In the genomic region with DNA sequence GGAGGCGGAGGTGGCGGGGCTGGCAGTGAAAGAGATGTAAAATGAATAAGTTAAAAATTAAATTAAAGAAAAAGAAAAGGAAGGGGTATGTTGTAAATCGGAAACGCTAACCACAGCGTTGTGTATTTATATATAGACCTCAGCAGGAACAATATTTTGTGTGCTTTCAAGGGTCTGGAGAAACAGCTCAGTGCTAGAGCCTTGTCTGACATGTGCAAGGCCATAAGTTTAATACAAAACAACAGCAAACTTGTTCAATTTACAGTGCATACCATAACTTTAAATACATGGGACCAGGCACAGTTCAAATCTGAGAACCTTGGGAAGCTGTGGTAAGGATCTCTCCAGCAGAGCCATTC, we compare ENCODE assay signal across 8 mouse cellular contexts. TPM values are rescaled to one million over a fixed set of nuclear protein-coding genes. Genes with fewer than 3 reads are reported as not detected.
A peak's percentile ranks its signal among the peaks of the same experiment; 100 is the strongest.
DNase-seq lines count a peak whose midpoint lies in the region; ATAC-seq and TF ChIP-seq lines count a peak whose summit lies in the region.

No protein-coding gene starts in this region.

- H3K27me3 ChIP-seq in heart, embryonic 15.5 days, result no peaks in the 10 kb centered on the region
- no peaks in the 10 kb centered on the region for H3K27me3 ChIP-seq in G1E (ENCODE audit: insufficient read depth, low read length)
- no peaks in the 10 kb centered on the region for H3K27me3 ChIP-seq in forebrain, embryonic 16.5 days (replicated peaks; ENCODE audit: control insufficient read depth, insufficient read depth, low read length)
- no peaks in the 10 kb centered on the region for H3K27me3 ChIP-seq in midbrain, embryonic 10.5 days (ENCODE audit: low read depth, poor library complexity, severe bottlenecking)

- H3K4me1 ChIP-seq in heart, embryonic 15.5 days (replicated peaks), result peaks cover 23% of the 10 kb centered on the region
- H3K4me1 ChIP-seq in G1E (ENCODE audit: insufficient read depth, low read depth, low read length), result peaks cover 46% of the 10 kb centered on the region
- peaks cover 17% of the 10 kb centered on the region for H3K4me1 ChIP-seq in forebrain, embryonic 16.5 days (replicated peaks; ENCODE audit: control insufficient read depth, insufficient read depth, low read length)
- H3K4me1 ChIP-seq in midbrain, embryonic 10.5 days, result peaks cover 20% of the 10 kb centered on the region

- ATAC-seq in heart, embryonic 15.5 days (replicated peaks; ENCODE audit: insufficient number of reproducible peaks, insufficient read depth, low FRiP score, low read depth), result no peak
- no peak for ATAC-seq in G1E (ENCODE audit: extremely low read depth, insufficient number of reproducible peaks, low FRiP score, poor library complexity, severe bottlenecking)
- ATAC-seq in forebrain, embryonic 16.5 days, result 0 out of 2 replicates have a peak, but pooled peaks have one; percentile 21

- H3K4me3 ChIP-seq in heart, embryonic 15.5 days, result peak overlapping the region; percentile 78
- H3K4me3 ChIP-seq in G1E (ENCODE audit: low read depth, low read length), result peak overlapping the region; percentile 92; the same call in 1 of the 2 replicates
- H3K4me3 ChIP-seq in forebrain, embryonic 16.5 days (replicated peaks; ENCODE audit: low read length), result peak overlapping the region; percentile 81
- H3K4me3 ChIP-seq in midbrain, embryonic 10.5 days, result peak overlapping the region; percentile 90

- peak overlapping the region; percentile 76; the same call in 1 of the 2 replicates for H3K9ac ChIP-seq in heart, embryonic 15.5 days
- peak overlapping the region; percentile 65 for H3K9ac ChIP-seq in forebrain, embryonic 16.5 days (replicated peaks; ENCODE audit: low read depth, low read length)

- no peaks in the 10 kb centered on the region for H3K9me3 ChIP-seq in heart, embryonic 15.5 days (replicated peaks)
- no peaks in the 10 kb centered on the region for H3K9me3 ChIP-seq in G1E (replicated peaks)
- H3K9me3 ChIP-seq in forebrain, embryonic 16.5 days (ENCODE audit: control insufficient read depth, low read length), result no peaks in the 10 kb centered on the region
- no peaks in the 10 kb centered on the region for H3K9me3 ChIP-seq in midbrain, embryonic 10.5 days (replicated peaks)

- H3K4me2 ChIP-seq in heart, embryonic 15.5 days, result peak overlapping the region; percentile 74
- H3K4me2 ChIP-seq in forebrain, embryonic 16.5 days (ENCODE audit: low read length), result peak overlapping the region; percentile 89

- TF ChIP-seq CTCF in G1E (IDR thresholded peaks at IDR 0.05; ENCODE audit: low read depth, low read length), result no peak

- no peak for DNase-seq in heart, adult 18-20 months
- no peak for DNase-seq in G1E (ENCODE audit: low spot score)
- no peak for DNase-seq in midbrain, embryonic 10.5 days (ENCODE audit: low spot score)
- no peak for DNase-seq in frontal cortex, postnatal 14 days (ENCODE audit: low spot score in 2 of 2)
- DNase-seq in urinary bladder, adult 2 months (ENCODE audit: low spot score), result no peak
- no peak for DNase-seq in retina, embryonic 14.5 days (ENCODE audit: low spot score)

- H3K36me3 ChIP-seq in heart, embryonic 15.5 days, result peaks cover 12% of the 10 kb centered on the region
- H3K36me3 ChIP-seq in G1E (replicated peaks), result peaks cover 31% of the 10 kb centered on the region
- peaks cover 15% of the 10 kb centered on the region for H3K36me3 ChIP-seq in forebrain, embryonic 16.5 days (ENCODE audit: control insufficient read depth, insufficient read depth)
- peaks cover 28% of the 10 kb centered on the region for H3K36me3 ChIP-seq in midbrain, embryonic 10.5 days

- H3K27ac ChIP-seq in heart, embryonic 15.5 days, result peak overlapping the region; percentile 58
- no peak overlapping the region for H3K27ac ChIP-seq in forebrain, embryonic 16.5 days (ENCODE audit: low read length)
- H3K27ac ChIP-seq in midbrain, embryonic 10.5 days (replicated peaks), result peak overlapping the region; percentile 87

- WGBS in heart, embryonic 15.5 days, result 2% methylated on average over 5 of the region's 5 CpGs
- WGBS in forebrain, embryonic 16.5 days, result 2% methylated on average over 5 of the region's 5 CpGs
- 2% methylated on average over 5 of the region's 5 CpGs for WGBS in midbrain, embryonic 10.5 days

RNA-seq across cellular contexts. Expression of gene Med18, which starts 0.5 kb away (rescaled TPM):
- polyA plus RNA-seq in heart, embryonic 15.5 days (2015; fragmentation: Nextera tagmentation; extraction: Ambion mirVana), result 12.5 and 13.8 TPM in 2 replicates
- total RNA-seq in heart, adult 18-20 months (2021), result 1 to 10 TPM; 4.1 to 4.5 TPM
- total RNA-seq in G1E (2014; fragmentation: Nextera tagmentation) (20.5 and 21.2 TPM in 2 replicates), G1E (2017) (20.9 and 22.2 TPM in 2 replicates)
- 7.8 and 8.1 TPM in 2 replicates for polyA plus RNA-seq in G1E (2012)
- 20.4 and 23.5 TPM in 2 replicates for polyA plus RNA-seq in forebrain, embryonic 16.5 days (2015; fragmentation: Nextera tagmentation; extraction: Ambion mirVana)
- 32.6 and 35.3 TPM in 2 replicates for polyA plus RNA-seq in midbrain, embryonic 10.5 days (2016; fragmentation: Nextera tagmentation; extraction: Ambion mirVana)
- 5.6 and 7.5 TPM in 2 replicates for polyA plus RNA-seq in urinary bladder, adult 2 months (2012; rRNA removed)

RNA-seq across cellular contexts. Expression of gene Phactr4, which starts 41.9 kb away (rescaled TPM):
- 14.8 and 17.1 TPM in 2 replicates for polyA plus RNA-seq in heart, embryonic 15.5 days (2015; fragmentation: Nextera tagmentation; extraction: Ambion mirVana)
- total RNA-seq in heart, adult 18-20 months (2021), result 10 to 100 TPM; 17.6 to 20.1 TPM
- total RNA-seq in G1E (2014; fragmentation: Nextera tagmentation) (72.5 and 86.2 TPM in 2 replicates), G1E (2017) (5.5 and 7.7 TPM in 2 replicates)
- polyA plus RNA-seq in G1E (2012), result 15.0 and 15.2 TPM in 2 replicates
- 9.7 and 11.6 TPM in 2 replicates for polyA plus RNA-seq in forebrain, embryonic 16.5 days (2015; fragmentation: Nextera tagmentation; extraction: Ambion mirVana)
- polyA plus RNA-seq in midbrain, embryonic 10.5 days (2016; fragmentation: Nextera tagmentation; extraction: Ambion mirVana), result 23.6 and 27.3 TPM in 2 replicates
- 9.1 and 14.1 TPM in 2 replicates for polyA plus RNA-seq in urinary bladder, adult 2 months (2012; rRNA removed)

RNA-seq across cellular contexts. Expression of gene Sesn2, which starts 46.1 kb away (rescaled TPM):
- polyA plus RNA-seq in heart, embryonic 15.5 days (2015; fragmentation: Nextera tagmentation; extraction: Ambion mirVana), result 5.1 and 7.6 TPM in 2 replicates
- total RNA-seq in heart, adult 18-20 months (2021), result 1 to 10 TPM; 2.8 TPM
- total RNA-seq in G1E (2014; fragmentation: Nextera tagmentation) (51.6 and 51.8 TPM in 2 replicates), G1E (2017) (7.5 and 8.4 TPM in 2 replicates)
- 38.4 and 41.0 TPM in 2 replicates for polyA plus RNA-seq in G1E (2012)
- 6.1 and 8.3 TPM in 2 replicates for polyA plus RNA-seq in forebrain, embryonic 16.5 days (2015; fragmentation: Nextera tagmentation; extraction: Ambion mirVana)
- 13.0 and 14.7 TPM in 2 replicates for polyA plus RNA-seq in midbrain, embryonic 10.5 days (2016; fragmentation: Nextera tagmentation; extraction: Ambion mirVana)
- 9.8 and 10.1 TPM in 2 replicates for polyA plus RNA-seq in urinary bladder, adult 2 months (2012; rRNA removed)
